Mouse (Mus musculus) lung, postnatal 14 days (tissue): ENCODE measurements around the gene AC134908.4.
"Not testable (repeated sequence)": the region's sequence is repeated elsewhere in the genome, so short reads cannot be mapped to it uniquely, and the experiment has no call there.

ENCODE experiments used
- DNase-seq: peaks from one replicate; pipeline ENCODE4 v3.0.0; 2021

The AC134908.4 gene

DNA sequence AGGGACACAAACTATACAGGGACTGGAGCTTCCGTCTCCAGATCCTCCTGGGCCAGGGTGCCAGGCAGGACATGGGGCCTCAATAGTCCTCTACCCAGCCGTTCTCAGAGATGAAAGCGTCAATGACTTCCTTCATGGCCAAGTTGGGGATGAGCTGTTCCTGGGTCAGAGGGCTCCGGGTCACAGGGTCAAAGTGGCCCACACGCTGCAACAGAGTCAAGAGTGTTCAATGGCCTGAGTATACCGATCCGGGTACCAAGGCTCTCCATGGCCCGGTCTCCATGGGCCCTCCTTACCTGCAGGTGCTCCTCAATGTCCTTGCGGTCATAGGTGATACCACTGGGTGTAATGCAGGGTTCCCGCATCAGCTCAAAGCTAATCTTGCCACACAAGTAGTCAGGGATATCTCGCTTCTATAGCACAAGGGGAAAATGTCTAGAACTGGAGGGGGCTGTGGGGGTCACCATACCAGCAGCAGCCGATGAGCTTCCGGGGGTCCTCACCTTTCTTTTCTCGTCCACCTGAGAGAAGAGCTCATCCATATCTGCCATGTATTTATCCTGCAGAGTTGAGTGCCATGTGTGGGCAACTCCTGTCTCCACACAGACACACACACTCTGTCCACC, 35.5 kb upstream of the AC134908.4 start:
- DNase-seq, result no peak

DNA sequence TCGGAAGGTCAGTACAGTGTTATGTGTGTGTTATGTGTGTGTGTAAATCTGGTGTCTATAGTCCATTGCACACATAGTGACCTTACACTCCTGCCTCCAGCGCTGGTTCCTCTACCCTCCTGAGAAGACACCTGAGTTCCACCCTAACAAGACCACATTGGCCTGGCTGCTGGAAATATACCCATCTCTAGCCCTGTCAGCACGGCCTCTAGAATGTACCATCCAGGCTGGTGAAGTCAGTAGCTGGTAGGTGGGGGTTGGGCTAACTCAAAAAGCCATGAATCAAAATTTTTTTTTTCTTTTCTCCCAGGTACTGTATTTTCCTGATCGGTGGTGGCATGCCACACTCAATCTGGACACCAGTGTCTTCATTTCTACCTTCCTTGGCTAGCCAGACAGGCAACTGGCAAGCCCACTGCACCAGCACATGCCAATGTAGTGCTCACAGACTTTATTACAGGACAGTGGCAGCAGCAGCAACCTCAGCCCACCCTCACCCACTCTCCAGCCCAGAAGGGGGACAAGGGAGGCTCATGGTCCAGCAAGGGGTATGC, 34.8 kb upstream of the AC134908.4 start:
- DNase-seq, result no peak

DNA sequence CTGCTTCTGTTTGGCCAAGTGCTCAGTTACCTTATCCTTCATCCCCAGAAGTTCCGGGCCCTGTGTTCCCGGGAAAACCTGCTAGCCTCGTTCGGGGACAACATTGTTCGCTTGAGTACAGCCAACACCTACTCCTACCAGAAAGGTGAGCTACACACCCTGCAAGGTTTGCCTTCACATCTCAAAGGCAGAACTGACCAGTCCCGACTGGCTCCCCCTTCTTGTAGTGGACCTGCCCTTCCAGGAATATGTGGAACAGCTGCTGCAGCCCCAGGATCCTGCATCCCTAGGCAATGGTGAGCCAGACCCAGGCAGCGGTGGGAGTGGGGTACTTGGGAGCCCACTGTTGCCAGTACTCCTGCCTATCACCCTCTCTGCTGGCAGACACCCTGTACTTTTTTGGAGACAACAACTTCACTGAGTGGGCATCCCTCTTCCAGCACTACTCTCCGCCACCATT, 34.1 kb upstream of the AC134908.4 start:
- no peak for DNase-seq

DNA sequence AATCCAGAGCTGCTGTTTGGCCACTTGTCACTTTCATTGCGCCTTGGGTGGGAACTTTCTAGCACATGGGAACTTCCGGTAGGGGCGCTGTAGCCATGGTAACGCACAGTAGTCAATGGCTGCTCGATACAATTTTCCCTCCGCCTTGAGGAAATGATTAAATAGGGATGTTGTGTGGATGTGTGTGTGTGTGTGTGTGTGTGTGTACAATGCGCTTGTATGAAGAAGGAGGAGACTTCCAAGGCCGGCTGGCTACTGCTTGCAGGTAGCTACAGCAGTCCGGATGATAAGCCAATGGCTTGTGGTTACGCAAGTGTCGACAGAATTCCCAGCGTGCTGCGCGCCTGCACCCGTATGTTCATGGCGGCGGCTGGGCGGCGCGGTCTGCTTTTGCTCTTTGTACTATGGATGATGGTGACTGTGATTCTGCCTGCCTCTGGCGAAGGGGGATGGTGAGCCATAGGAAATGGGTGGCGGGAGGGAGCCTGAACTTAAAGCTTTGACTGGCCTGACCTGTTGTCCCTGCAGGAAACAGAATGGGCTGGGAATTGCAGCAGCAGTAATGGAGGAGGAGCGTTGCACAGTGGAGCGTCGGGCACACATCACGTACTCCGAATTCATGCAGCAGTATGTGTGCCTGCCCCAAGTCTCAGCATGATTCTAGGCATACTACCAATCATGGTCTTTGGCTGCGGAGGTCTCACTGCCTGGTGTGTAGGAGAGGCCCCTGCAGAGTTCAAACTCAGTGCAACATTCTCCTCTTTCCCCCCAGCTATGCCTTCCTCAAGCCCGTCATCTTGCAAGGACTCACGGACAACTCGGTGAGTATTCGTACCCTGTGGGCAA, 33.5 kb upstream of the AC134908.4 start, which contains the start of gene Jmjd8:
Gene Jmjd8, plus strand, starts transcription at position 156 of the 846 bp plus-strand sequence.
- DNase-seq, result peak; percentile 76

DNA sequence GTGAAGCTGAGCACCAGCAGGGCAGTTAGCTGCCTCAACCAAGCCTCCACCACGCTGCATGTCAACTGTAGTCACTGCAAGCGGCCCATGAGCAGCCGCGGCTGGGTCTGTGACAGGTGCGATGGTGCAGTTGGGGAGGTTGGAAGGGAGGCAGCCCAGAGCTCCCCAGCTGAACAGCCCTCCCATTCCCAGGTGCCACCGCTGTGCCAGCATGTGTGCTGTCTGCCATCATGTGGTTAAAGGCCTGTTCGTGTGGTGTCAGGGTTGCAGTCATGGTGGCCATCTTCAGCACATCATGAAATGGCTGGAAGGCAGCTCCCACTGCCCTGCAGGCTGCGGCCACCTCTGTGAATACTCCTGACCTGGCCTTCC, 32.8 kb upstream of the AC134908.4 start:
- DNase-seq, result no peak

DNA sequence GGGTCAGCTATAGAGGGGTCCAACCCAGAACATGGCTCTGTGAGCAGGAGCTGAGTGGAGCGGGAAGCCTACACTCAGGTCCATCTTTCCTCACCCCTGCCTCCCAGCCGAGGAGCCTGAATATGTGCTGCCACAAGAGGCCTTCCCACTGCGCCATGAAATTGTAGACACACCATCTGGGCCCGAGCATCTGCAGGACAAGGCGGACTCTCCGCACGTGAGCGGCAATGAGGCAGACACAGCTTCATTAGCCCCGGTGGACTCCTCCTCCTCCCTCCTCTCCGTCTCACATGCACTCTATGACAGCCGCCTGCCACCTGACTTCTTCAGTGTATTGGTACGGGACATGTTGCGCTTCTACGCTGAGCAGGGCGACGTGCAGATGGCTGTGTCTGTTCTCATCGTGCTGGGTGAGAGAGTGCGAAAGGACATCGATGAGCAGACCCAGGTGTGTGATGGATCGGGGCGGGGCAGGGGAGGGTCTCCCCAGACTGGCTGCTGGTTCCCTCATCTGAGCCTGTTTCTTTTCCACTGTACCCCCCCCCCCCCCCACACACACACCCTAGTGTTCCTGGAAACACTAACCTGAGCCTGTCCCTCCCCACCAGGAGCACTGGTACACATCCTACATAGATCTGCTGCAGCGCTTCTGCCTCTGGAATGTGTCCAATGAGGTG, 32.2 kb upstream of the AC134908.4 start:
- DNase-seq, result no peak

DNA sequence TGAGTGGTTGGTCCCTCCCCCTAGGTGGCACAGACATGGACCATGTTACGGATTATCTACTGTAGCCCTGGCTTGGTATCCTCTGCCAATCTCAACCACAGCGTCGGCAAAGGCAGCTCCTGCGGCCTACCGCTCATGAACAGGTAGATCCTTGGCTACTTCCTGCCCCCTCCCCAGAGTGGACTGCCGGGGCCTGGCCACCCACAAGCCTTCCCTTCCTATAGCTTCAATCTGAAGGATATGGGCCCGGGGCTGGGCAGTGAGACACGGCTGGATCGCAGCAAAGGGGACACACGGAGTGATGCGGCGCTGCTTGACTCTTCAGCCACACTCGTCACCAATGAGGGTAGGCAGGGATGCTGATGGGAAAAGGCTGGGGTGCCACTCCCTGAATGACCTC, 31.6 kb upstream of the AC134908.4 start:
- DNase-seq, result no peak

DNA sequence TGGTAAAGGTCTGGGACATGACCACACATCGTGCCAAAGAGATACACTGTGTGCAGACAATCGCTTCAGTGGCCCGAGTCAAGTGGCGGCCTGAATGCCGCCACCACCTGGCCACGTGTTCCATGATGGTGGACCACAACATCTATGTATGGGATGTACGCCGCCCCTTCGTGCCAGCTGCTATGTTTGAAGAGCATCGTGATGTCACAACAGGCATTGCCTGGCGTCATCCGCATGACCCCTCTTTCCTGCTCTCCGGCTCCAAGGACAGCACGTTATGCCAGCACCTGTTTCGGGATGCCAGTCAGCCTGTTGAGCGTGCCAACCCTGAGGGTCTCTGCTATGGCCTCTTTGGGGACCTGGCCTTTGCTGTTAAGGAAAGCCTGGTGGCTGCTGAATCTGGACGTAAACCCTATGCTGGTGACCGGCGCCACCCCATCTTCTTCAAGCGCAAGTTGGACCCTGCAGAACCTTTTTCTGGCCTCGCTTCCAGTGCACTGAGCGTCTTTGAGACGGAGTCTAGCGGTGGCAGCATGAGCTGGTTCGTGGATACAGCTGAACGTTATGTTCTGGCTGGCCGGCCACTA, 30.6 kb upstream of the AC134908.4 start:
- no peak for DNase-seq

DNA sequence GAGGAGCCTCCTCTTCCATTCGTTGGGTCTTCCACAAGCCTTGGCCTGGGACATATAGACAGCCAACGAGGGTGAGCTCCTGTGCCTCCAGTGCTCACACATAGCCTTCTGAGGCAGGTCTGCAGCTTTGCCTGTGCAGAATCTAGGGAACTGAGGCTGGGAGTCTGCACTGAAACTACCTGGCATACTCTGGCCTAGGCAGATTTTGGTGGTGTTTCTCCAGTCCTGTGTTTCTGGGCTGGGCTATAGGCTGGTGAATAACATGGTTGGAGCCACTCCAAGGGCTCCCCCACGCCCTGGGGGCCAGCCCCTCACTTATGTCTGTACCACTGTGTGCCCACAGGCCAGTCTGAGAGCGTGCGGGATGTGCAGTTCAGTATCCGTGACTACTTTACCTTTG, 29.9 kb upstream of the AC134908.4 start:
- DNase-seq, result no peak

DNA sequence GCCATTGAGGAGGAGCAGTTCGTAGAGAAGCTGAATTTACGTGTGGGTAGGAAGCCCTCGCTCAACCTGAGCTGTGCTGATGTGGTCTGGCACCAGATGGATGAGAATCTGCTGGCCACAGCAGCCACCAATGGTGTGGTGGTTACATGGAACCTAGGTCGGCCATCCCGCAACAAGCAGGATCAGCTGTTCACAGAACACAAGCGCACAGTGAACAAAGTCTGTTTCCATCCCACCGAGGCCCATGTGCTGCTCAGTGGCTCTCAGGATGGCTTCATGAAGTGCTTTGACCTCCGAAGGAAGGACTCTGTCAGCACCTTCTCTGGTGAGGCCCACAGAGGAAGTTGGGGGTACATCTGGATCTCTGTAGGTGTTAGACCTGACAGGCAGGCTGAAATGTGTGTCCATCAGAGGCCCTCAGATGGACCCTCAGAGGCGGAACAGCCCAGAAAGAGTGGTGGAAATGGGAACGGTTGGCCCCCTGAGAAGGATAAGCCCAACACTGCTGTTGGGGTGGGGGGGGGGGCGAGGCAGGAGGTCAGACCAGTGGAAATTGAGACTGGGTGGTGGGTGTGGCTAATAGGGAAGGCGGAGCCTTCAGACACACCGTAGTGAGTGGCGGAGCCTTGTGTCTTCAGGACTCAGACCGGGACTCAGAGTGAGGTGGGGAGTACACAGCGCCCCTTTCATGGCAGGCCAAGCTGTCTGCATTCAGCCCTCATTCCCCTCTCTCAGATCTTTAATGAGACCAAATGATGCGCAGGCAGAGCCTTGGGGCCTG, 29.1 kb upstream of the AC134908.4 start:
- DNase-seq, result no peak

DNA sequence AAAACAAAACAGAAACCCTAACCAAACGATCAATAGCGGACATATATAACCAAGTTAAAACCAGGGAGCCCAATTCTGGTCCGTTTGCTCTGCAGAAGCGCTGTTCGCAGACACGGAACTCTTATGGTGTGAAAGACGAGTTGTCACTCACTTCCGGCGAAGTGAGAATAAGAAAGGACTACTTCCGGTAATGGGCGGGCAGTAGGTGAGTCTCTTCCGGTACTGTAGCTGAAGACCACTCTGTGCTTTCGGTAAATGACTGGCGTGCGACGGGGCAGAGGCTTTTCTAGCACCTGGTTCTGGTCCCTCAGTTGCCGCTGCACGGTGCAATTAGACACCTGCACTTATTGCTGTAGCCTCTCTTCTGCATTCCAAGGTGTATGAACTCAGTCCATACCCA, 28.0 kb upstream of the AC134908.4 start, which contains the start of gene Wdr24:
Gene Wdr24, plus strand, starts transcription at position 176 of the 400 bp plus-strand sequence.
- peak; percentile 77 for DNase-seq

DNA sequence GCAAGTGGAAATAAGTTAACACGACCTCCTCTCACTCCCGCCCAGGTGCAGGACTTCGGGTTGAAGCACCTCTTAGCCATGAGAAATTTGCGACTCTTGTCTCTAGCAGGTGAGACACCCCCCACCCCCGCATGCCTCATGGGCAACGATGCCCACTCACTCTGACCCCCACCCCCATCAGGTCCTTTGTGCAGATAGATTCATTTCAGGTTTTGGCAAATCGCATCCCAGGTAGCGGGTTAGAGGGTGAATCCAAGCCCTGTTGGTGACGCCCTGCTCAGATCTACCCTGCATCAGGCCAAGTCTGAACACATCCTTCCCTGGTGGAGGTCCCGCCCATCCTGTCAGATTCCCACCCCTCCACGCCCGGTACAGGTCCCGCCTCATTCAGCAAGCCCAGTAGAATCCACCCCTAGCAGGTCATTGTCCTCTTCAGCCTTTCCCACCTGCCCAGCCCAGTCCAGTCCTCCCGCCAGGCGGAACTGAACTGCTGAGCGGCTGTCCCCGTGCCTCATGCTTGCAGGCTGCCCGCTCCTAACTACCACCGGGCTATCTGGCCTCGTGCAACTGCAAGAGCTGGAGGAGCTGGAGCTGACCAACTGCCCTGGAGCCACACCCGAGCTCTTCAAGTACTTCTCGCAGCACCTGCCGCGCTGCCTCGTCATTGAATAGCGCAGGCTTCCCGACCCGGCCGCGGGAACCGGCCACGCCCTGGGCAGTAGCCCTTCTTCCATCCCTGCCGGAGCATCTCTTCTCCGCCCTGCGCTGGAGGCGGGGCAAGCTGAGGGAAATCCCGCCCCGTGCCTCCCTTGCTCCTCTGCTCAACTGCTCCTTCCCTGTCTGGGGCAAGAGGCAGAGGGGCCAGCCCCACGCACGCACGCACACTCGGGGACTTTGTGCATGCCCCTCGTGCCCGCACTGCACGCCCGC, 23.7 kb upstream of the AC134908.4 start:
- DNase-seq, result no peak

DNA sequence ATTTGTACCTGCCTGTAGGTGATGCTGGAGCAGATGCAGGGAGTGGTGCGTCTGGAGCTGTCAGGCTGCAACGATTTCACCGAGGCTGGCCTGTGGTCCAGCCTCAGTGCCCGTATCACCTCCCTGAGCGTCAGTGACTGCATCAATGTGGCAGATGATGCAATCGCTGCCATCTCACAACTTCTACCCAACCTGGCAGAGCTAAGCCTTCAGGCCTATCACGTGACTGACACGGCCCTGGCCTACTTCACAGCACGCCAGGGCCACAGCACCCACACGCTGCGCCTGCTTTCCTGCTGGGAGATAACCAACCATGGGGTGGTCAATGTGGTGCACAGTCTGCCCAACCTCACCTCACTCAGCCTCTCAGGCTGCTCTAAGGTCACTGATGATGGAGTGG, 22.2 kb upstream of the AC134908.4 start:
- no peak for DNase-seq

DNA sequence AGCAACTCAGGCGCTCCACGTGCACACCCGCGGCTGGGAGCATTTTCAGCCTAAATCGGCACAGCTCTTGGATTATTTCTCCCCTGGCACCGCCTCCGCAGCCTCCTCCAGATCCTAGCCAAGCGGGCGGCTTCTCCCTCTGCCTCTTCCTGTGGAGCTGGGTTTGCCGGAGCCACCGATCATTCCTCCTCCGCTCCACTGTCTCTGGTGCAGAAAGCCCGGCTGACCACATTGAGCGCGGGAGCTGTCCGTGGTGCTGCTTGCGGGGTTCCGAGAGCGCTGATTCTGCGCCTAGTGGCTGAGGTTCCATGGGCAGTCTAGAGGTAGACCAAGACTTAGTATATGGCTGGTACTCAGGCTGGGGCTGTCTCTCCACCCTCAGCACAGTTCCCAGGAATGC, 18.0 kb upstream of the AC134908.4 start:
- DNase-seq, result peak; percentile 90

DNA sequence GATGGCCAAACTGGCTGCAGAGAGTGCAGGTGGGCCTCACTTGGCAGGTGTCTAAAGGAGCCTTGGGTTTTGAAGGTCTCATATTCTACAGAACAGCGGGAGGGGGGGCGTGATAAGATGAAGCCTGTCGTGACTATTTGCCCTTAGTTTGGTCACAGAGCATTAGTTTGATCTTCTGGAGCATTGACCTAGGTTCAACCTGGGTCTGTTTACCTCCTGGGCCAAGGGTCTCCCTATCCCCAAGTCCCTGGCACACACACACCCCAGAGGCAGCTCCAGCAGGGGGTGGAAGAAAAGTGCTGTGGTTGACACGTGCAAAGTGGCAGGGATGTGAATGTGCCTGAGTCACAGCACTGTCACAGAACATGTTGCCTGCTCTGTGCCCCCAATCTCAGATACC, 15.4 kb upstream of the AC134908.4 start:
- no peak for DNase-seq

DNA sequence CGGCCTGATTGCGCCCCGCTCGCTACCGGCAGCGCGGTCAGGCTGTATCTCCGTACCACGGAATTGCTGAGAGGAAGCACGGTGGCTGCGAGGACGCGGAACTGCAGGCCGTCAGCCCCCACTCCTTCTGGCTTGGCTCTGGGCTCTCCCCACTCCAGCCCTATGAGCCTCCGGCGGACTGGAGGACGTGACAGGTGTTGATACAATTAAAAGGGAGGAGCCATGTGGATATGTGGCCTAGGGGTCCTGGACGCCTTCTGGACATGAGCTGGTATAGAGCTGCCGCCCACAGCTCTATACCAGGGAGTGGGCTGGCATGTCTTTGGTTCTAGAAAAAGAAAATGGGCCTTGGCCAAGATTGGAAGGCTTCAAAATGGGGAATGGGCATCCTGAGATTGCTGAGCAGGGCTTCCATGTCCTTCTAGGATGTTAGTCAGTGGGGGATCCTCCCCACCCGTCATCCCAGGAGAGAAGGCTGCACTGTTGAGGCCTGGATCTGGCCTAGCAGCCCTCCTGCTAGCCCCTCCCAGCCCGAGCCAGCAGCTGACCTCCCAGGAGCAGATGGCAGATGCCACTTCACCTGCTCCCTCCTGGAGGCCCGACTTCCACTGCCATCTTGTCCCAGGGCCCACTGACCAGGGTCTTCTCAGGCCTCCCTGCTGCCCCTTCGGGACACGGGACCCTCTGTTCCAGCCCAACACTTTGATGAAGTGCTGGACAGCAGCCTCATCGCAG, 14.3 kb upstream of the AC134908.4 start:
- no peak for DNase-seq

DNA sequence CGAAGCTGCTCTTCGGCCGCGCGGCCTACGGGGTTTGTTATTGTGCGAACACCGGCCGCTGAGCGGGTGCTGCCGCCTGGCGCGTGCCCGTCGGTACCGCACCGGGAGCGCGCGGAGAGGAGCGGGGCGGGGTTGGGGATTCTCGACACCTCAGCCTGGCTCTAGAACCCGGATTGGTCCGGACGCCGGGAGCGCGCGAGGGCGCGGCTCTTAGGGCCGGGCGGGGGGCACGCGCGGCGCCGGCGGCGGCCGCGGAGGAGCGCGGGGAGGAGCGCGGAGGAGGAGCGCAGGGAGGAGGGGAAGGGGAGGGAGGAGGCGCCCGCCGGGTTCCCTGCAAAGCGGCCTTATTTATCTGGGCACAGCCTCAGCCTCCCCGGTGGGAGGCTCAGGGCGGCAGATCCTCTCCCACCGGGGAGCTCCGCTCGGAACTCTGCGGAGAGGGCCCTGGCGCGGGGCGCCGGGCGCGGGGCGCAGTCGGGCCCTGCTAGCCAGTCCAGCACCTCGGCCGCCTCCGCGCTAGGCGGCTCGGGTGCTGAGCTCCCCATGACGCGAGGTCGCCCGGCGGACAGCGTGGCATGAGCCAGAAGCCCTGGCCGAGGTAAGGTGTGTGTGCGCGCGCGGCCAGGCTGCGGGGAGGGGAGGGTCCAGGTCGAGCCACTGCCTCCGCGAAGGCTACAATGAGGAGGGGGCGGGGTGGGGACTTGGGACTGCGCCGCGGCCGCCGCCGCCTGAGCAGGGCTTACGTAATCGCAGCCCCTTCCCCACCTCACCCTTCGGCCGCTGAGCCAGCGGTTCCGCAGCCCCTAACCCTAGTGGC, 13.5 kb upstream of the AC134908.4 start, which contains the start of gene Fbxl16:
Gene Fbxl16, plus strand, starts transcription at position 297 of the 817 bp plus-strand sequence.
- DNase-seq, result peak; percentile 66

DNA sequence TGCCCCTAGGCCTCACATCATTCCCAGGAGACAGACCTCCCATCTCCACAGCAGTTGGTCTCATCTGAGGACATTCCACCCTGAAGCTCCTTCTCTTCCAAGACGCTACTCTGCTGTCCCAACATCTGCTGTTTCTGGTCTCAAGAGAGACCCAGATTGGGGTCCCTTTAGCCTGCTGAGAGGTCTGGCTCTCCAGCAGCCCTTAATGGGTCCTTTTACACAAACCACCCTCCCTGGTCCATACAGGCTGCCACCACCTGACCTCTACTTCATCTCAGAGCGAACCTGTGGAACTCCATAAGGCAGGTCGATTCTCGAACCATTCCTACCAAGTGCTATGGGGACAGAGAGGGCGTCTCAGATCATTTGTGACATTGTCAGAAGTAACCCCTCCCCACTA, 12.6 kb upstream of the AC134908.4 start:
- DNase-seq, result no peak

DNA sequence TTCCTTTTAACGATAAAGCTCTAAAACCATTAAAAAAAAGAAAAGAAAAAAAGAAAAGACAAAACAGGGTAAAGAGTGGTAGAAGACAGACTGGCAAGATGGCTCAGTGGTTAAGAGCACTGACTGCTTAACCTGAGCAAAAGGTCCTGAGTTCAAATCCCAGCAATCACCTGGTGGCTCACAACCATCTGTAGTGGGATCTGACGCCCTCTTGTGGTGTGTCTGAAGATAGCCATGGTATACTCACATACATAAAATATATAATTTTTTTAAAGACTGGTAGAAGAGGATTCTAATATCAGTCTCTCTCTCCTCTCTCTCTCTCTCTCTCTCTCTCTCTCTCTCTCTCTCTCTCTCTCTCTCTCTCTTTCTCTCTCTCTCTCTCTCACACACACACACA, 12.0 kb upstream of the AC134908.4 start:
- DNase-seq, result not testable (repeated sequence)
